Mouse (Mus musculus): ENCODE data around the gene Srarp.

DNA sequence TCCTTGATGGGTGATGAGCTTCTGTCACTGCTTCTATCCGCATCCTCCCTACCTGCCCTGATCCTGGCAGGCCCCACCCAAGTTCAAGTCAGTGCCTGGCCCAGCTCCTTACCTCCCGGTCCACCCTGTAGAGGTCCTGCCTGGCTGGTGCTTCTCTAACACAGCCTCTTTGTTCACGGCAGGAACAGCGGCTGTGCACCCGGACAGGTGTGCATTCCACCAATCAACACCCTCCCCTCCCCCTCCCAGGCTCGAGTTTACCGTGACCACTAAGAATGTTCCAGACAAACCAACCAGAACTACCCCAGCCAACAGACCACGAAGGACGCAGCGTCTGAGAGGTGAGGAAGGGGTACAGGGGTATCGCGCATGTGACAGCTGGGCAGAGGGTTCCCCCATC lies 37.4 kb downstream of the Srarp start, which contains the start of gene Clcnka:
- TF ChIP-seq CTCF (IDR thresholded peaks at IDR 0.05; ENCODE audit: extremely low read depth, insufficient read depth, insufficient read length, insufficient replicate concordance) = no peak
- no peak for TF ChIP-seq POLR2A (IDR thresholded peaks at IDR 0.05; ENCODE audit: low read depth, low read length)

All from spleen, adult 2 months (tissue).